Mouse (Mus musculus): ENCODE measurements around the gene Smim23. TPM values are rescaled to one million over a fixed set of nuclear protein-coding genes. Genes with fewer than 3 reads are reported as not detected.

The Smim23 gene
- total RNA-seq, 2 experiments from 2014 or later: not detected

- Histone ChIP-seq H3K27ac (no peak overlapping the region), H3K4me3 (no peak overlapping the region)
- intact Hi-C loops (cut with DNase I): loop anchor here (5.0 kb wide), 3 partner anchors 151 to 341 kb away; partner anchors contain the start of gene Fgf18
Observed at GRCm38 (mm10) chr11:32805958-32806357, 18.4 kb downstream of the Smim23 start.

GRCm38 (mm10) chr11:32803658-32804057, 20.7 kb downstream of the Smim23 start:
- no peak for TF ChIP-seq CTCF (IDR thresholded peaks at IDR 0.05)
- Histone ChIP-seq H3K4me3 (no peak overlapping the region), H3K27ac (no peak overlapping the region)
- DNase-seq (ENCODE audit: extremely low spot score in 1 of 2, low spot score in 2 of 2): no peak
- intact Hi-C loops (cut with DNase I): no loop called here

More at GRCm38 (mm10) chr11:32805958-32806357, 18.4 kb downstream of the Smim23 start:
- peak; percentile 33 to 37 for DNase-seq (ENCODE audit: extremely low spot score in 1 of 2, low spot score in 2 of 2)
- TF ChIP-seq CTCF (IDR thresholded peaks at IDR 0.05): peak; percentile 65

- no peak overlapping the region for H3K27ac ChIP-seq
- DNase-seq (ENCODE audit: extremely low spot score in 1 of 2, low spot score in 2 of 2): no peak
- TF ChIP-seq CTCF (IDR thresholded peaks at IDR 0.05): no peak
- intact Hi-C loops (cut with DNase I): no loop called here
- H3K4me3 ChIP-seq: no peak overlapping the region
Observed at GRCm38 (mm10) chr11:32801715-32802114, 22.7 kb downstream of the Smim23 start.

- TF ChIP-seq CTCF (IDR thresholded peaks at IDR 0.05): no peak
- no peak overlapping the region for H3K4me3 ChIP-seq
- intact Hi-C loops (cut with DNase I): no loop called here
- DNase-seq (ENCODE audit: extremely low spot score in 1 of 2, low spot score in 2 of 2): no peak
- no peak overlapping the region for H3K27ac ChIP-seq
Observed at GRCm38 (mm10) chr11:32800929-32801375, 23.5 kb downstream of the Smim23 start.

GRCm38 (mm10) chr11:32798445-32798844, 26.0 kb downstream of the Smim23 start:
- TF ChIP-seq CTCF (IDR thresholded peaks at IDR 0.05): no peak
- intact Hi-C loops (cut with DNase I): no loop called here
- Histone ChIP-seq H3K27ac (no peak overlapping the region), H3K4me3 (no peak overlapping the region)
- no peak for DNase-seq (ENCODE audit: extremely low spot score in 1 of 2, low spot score in 2 of 2)

- no peak for DNase-seq (ENCODE audit: extremely low spot score in 1 of 2, low spot score in 2 of 2)
- Histone ChIP-seq H3K27ac (no peak overlapping the region), H3K4me3 (no peak overlapping the region)
- TF ChIP-seq CTCF (IDR thresholded peaks at IDR 0.05): no peak
- intact Hi-C loops (cut with DNase I): no loop called here
Observed at GRCm38 (mm10) chr11:32794759-32795445, 29.5 kb downstream of the Smim23 start.

DNA sequence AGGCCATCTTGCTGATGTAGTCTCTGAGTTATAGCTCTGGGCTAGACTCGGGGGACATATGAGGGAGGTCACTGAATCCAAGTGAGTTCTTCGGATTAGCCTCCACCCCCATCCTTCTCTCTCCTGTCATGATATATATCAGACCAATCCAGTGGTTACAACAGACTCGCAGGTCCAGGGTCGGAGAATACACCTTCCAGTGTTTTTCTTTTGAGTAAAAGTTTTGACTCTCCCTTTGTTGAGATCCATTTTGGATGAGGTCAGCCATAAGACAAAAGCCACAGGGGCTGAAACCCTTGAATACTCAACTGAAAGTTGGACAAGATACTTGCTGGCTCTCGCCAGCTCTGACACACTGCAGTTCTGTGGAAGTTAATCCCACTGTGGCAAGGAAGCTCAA, 38.2 kb downstream of the Smim23 start:
- no peak for DNase-seq (ENCODE audit: extremely low spot score in 1 of 2, low spot score in 2 of 2)
- Histone ChIP-seq H3K27ac (no peak overlapping the region), H3K4me3 (no peak overlapping the region)
- intact Hi-C loops (cut with DNase I): no loop called here
- TF ChIP-seq CTCF (IDR thresholded peaks at IDR 0.05): no peak

- TF ChIP-seq CTCF (IDR thresholded peaks at IDR 0.05): no peak
- DNase-seq (ENCODE audit: extremely low spot score in 1 of 2, low spot score in 2 of 2): no peak
- intact Hi-C loops (cut with DNase I): no loop called here
- Histone ChIP-seq H3K4me3 (no peak overlapping the region), H3K27ac (no peak overlapping the region)
Observed at GRCm38 (mm10) chr11:32785591-32786147, 38.7 kb downstream of the Smim23 start.

GRCm38 (mm10) chr11:32782724-32783123, 41.7 kb downstream of the Smim23 start:
- no peak overlapping the region for H3K27ac ChIP-seq
- intact Hi-C loops (cut with DNase I): no loop called here
- no peak for TF ChIP-seq CTCF (IDR thresholded peaks at IDR 0.05)
- no peak overlapping the region for H3K4me3 ChIP-seq
- no peak for DNase-seq (ENCODE audit: extremely low spot score in 1 of 2, low spot score in 2 of 2)

- no peak overlapping the region for H3K27ac ChIP-seq
- TF ChIP-seq CTCF (IDR thresholded peaks at IDR 0.05): no peak
- no peak overlapping the region for H3K4me3 ChIP-seq
- peak in 1 of 2 experiments; percentile 24 for DNase-seq (ENCODE audit: extremely low spot score in 1 of 2, low spot score in 2 of 2)
- intact Hi-C loops (cut with DNase I): no loop called here
Observed at GRCm38 (mm10) chr11:32781633-32782404, 42.6 kb downstream of the Smim23 start.

GRCm38 (mm10) chr11:32780747-32781536, 43.5 kb downstream of the Smim23 start:
- intact Hi-C loops (cut with DNase I): no loop called here
- no peak overlapping the region for H3K4me3 ChIP-seq
- TF ChIP-seq CTCF (IDR thresholded peaks at IDR 0.05): no peak
- DNase-seq (ENCODE audit: extremely low spot score in 1 of 2, low spot score in 2 of 2): no peak
- peak overlapping the region; percentile 40; the same call in 1 of the 2 replicates for H3K27ac ChIP-seq

Measured in left cerebral cortex, adult 2 months (tissue).